Mouse (Mus musculus) naive thymus-derived CD4-positive, alpha-beta T cell, adult 2 months (primary cell): ENCODE results near the gene Uchl4.
"Not testable (repeated sequence)": the region's sequence is repeated elsewhere in the genome, so short reads cannot be mapped to it uniquely, and the experiment has no call there.

ENCODE experiments used
- DNase-seq: peaks from one replicate; pipeline ENCODE4 v3.0.0-alpha.2; 2011; ENCODE audit warnings: low read depth

Uchl4 gene

GRCm38 (mm10) chr9:64231674-64232073 is 3.3 kb upstream of the Uchl4 start:
- DNase-seq, result no peak

GRCm38 (mm10) chr9:64232257-64232957 is 2.6 kb upstream of the Uchl4 start:
- DNase-seq, result no peak

- DNase-seq, result no peak
These were observed 1.3 kb upstream of the Uchl4 start for GRCm38 (mm10) chr9:64233656-64234055.

- no peak for DNase-seq
These were observed 1.1 kb downstream of the Uchl4 start for GRCm38 (mm10) chr9:64236056-64236455.

GRCm38 (mm10) chr9:64240116-64240515 is 5.1 kb downstream of the Uchl4 start:
- DNase-seq, result no peak

GRCm38 (mm10) chr9:64240681-64241080 is 5.7 kb downstream of the Uchl4 start:
- no peak for DNase-seq

GRCm38 (mm10) chr9:64242381-64242831 is 7.4 kb downstream of the Uchl4 start:
- DNase-seq, result no peak

GRCm38 (mm10) chr9:64249371-64249770 is 14.4 kb downstream of the Uchl4 start:
- no peak for DNase-seq

GRCm38 (mm10) chr9:64250111-64250730 is 15.2 kb downstream of the Uchl4 start:
- no peak for DNase-seq

GRCm38 (mm10) chr9:64252591-64253020 is 17.6 kb downstream of the Uchl4 start:
- no peak for DNase-seq

GRCm38 (mm10) chr9:64253021-64253904 is 18.3 kb downstream of the Uchl4 start, which contains the start of gene Map2k1:
TSS of gene Map2k1 (minus strand) at chr9:64253631.
- peak; percentile 100 for DNase-seq

GRCm38 (mm10) chr9:64255422-64255821 is 20.4 kb downstream of the Uchl4 start:
- DNase-seq, result no peak

- DNase-seq, result no peak
These were observed 21.2 kb downstream of the Uchl4 start for GRCm38 (mm10) chr9:64256204-64256603.

- DNase-seq, result no peak
These were observed 24.9 kb downstream of the Uchl4 start for GRCm38 (mm10) chr9:64259906-64260305.

GRCm38 (mm10) chr9:64261023-64261422 is 26.0 kb downstream of the Uchl4 start:
- DNase-seq, result no peak

GRCm38 (mm10) chr9:64264813-64265212 is 29.8 kb downstream of the Uchl4 start:
- DNase-seq, result no peak

GRCm38 (mm10) chr9:64267231-64267630 is 32.2 kb downstream of the Uchl4 start:
- no peak for DNase-seq

GRCm38 (mm10) chr9:64268196-64268595 is 33.2 kb downstream of the Uchl4 start:
- no peak for DNase-seq

GRCm38 (mm10) chr9:64268836-64269235 is 33.8 kb downstream of the Uchl4 start:
- DNase-seq, result not testable (repeated sequence)

GRCm38 (mm10) chr9:64271249-64271648 is 36.2 kb downstream of the Uchl4 start:
- DNase-seq, result no peak

GRCm38 (mm10) chr9:64272611-64273010 is 37.6 kb downstream of the Uchl4 start:
- DNase-seq, result peak; percentile 44

GRCm38 (mm10) chr9:64273757-64274156 is 38.8 kb downstream of the Uchl4 start:
- no peak for DNase-seq

GRCm38 (mm10) chr9:64274291-64274690 is 39.3 kb downstream of the Uchl4 start:
- no peak for DNase-seq
